Mouse (Mus musculus) left cerebral cortex, adult 2 months (tissue): ENCODE data around the gene Eps15l1. TPM values are rescaled to one million over a fixed set of nuclear protein-coding genes. Genes with fewer than 3 reads are reported as not detected.

Experiments
- DNase-seq, 2 experiments: peaks; one replicate each; pipeline ENCODE4 v3.0.0; 2021 to 2022; ENCODE audit warnings: low spot score in 2 of 2, mixed read lengths in 1 of 2; ENCODE audit errors: extremely low spot score in 1 of 2
- H3K27ac ChIP-seq: fragments of 200-600 bp; 2 replicates; pipeline ENCODE4 v1.8.1; 2022
- H3K4me3 ChIP-seq: fragments of 200-600 bp; 2 replicates; pipeline ENCODE4 v1.8.1; 2022
- CTCF ChIP-seq: fragments of 200-600 bp; IDR thresholded peaks from 2 replicates; pipeline ENCODE4 v1.8.1; 2022; ENCODE audit warnings: antibody characterized with exemption, mild to moderate bottlenecking, moderate library complexity
- intact Hi-C: fragments of 180-260 bp; cut with DNase I; formaldehyde crosslinking; loops from one replicate; pipeline ENCODE4 v1.15.1; 2025
- total RNA-seq, 2 experiments: library from RNA; stranded (reverse); gene quantifications; 2 replicates each; pipeline ENCODE4 v1.2.3; 2021

Eps15l1 gene
- total RNA-seq, 2 experiments from 2014 or later: 66.4 to 73.0 TPM

- no peak for TF ChIP-seq CTCF
- 0 out of 2 replicates have a peak overlapping the region, but pooled peaks have one; percentile 15 for H3K27ac ChIP-seq
- no peak for DNase-seq
- intact Hi-C loops: no loop called here
- H3K4me3 ChIP-seq: no peak overlapping the region
These were observed 77.5 kb downstream of the Eps15l1 start for GRCm38 (mm10) chr8:72343725-72344124.

DNA sequence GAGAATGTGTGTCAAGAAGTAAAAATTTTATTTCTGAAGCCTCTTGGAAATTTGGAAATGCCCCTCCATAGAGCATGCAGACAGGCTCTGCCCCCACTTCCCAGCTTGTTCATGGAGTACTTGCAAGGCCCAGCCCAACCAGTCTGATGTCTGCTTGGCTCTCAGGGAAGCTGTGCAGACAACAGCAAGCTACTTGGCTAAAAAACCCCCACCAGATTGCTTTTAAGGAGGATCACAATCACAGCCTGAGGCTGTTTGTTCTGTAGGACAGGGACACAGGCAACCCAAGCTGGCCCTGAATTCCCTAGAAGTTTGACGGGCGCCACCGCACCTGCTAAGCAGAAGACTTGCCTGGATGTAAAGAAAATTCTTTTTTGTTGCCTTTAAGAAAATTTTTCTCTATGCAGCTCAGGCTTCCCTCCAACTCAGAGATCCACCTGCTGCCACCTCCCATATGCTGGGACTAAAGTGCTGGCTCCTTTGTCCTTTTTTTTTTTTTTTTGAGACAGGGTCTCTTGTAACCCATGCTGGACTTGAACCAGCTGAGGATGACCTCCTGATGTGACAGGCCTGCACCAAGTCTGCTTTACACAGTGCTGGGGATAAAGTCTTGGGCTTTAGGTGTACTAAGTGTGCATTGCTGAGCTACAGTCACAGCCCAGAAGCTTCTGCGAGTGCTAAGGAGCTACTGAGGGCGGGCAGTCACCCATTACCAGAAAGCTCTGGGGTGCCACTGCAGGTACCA lies 78.5 kb downstream of the Eps15l1 start:
- H3K27ac ChIP-seq: 0 out of 2 replicates have a peak overlapping the region, but pooled peaks have one; percentile 24
- no peak overlapping the region for H3K4me3 ChIP-seq
- DNase-seq: no peak
- intact Hi-C loops: no loop called here
- no peak for TF ChIP-seq CTCF

GRCm38 (mm10) chr8:72337034-72337433 lies 84.2 kb downstream of the Eps15l1 start:
- intact Hi-C loops: no loop called here
- TF ChIP-seq CTCF: no peak
- no peak for DNase-seq
- Histone ChIP-seq H3K27ac (no peak overlapping the region), H3K4me3 (no peak overlapping the region)

DNA sequence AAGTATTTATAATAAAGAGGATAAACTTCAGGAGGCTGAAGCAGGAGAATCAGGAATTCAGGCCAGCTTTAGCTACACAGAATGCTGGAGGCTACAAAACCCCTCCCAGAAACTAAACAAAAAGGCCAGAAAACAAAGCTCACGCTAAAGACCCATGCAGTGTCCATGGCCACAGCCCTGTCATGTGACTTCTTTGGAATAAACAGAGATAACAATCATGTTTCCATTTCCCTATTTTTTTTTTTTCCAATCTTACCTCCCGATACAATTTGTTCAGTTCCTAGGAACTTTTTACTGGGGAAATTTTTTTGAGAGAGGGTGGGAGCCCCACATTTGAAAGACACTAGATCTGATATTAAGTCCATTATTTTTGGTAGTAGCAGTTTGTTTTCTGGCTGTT lies 85.0 kb downstream of the Eps15l1 start:
- H3K27ac ChIP-seq: no peak overlapping the region; the same call in 1 of the 2 replicates
- intact Hi-C loops: no loop called here
- DNase-seq: no peak

GRCm38 (mm10) chr8:72334144-72334641 lies 87.1 kb downstream of the Eps15l1 start:
- intact Hi-C loops: no loop called here
- no peak for TF ChIP-seq CTCF
- Histone ChIP-seq H3K4me3 (no peak overlapping the region), H3K27ac (peak overlapping the region; percentile 24; the same call in 1 of the 2 replicates)
- DNase-seq: no peak

More for the DNA sequence above, 85.0 kb downstream of the Eps15l1 start:
- H3K4me3 ChIP-seq: no peak overlapping the region
- TF ChIP-seq CTCF: no peak

- intact Hi-C loops: no loop called here
- DNase-seq: no peak
- no peak for TF ChIP-seq CTCF
- Histone ChIP-seq H3K4me3 (no peak overlapping the region), H3K27ac (peak overlapping the region; percentile 24; the same call in 1 of the 2 replicates)
These were observed 87.7 kb downstream of the Eps15l1 start for GRCm38 (mm10) chr8:72333429-72334143.

DNA sequence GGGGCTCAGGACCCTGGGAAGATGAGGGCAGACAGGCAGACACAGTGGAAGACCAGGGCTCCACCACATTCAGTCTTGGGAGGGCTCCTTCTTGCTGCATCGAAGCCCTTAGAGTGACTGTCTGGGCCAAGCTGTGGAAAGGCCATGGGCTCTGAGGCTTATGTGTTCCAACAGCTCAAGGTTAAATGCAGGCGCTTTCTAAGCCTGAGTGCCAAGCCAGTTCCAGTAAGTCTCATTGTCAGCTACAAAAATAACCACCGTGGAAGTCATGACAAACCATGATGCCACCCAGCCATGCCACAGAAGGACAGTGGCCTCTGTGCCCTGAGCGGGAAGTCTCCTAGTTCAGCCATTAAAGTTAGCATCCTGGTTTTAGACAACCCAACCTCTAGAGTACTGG lies 89.6 kb downstream of the Eps15l1 start:
- intact Hi-C loops: no loop called here
- no peak for TF ChIP-seq CTCF

DNA sequence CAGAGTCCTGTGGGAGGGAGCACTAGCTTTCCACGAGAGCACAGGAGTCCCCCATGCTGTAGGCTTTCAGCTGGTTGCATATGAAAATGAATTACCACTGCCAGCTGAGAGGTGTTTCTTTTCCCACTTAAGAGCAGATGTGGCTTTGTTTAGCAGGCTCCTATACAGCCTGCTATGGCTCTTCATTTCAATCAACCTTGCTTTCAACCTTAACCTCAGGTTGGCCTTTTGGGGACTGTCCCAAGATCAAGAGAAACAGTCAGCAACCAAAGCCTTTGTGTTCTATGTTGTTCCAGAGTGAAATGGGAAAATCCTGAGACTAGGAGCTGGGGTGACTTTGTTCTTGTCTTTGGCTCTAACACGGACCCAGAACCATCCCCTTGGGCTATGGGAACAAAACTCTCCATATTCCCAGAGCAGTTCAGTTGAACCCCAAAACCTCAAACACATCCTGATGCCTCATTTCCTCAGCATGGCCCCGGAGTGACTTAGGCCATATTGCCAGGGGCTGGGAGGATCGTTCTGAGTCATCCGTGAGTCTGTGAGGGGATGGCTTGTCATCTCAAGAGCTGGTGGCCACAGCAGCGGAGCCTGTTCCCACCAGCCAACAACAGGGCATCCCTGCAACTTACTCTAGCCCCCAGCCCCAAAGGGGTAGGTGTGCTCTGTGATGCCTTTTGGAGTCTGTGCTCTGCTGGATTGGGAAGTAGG lies 90.3 kb downstream of the Eps15l1 start:
- no peak for TF ChIP-seq CTCF
- Histone ChIP-seq H3K27ac (no peak overlapping the region), H3K4me3 (no peak overlapping the region)
- intact Hi-C loops: no loop called here
- no peak for DNase-seq

More for the DNA sequence above, 89.6 kb downstream of the Eps15l1 start:
- no peak for DNase-seq
- Histone ChIP-seq H3K27ac (no peak overlapping the region), H3K4me3 (no peak overlapping the region)

GRCm38 (mm10) chr8:72329116-72329515 lies 92.1 kb downstream of the Eps15l1 start:
- Histone ChIP-seq H3K4me3 (no peak overlapping the region), H3K27ac (no peak overlapping the region)
- DNase-seq: no peak
- intact Hi-C loops: no loop called here
- no peak for TF ChIP-seq CTCF

- TF ChIP-seq CTCF: no peak
- no peak for DNase-seq
- no peak overlapping the region for H3K27ac ChIP-seq
- no peak overlapping the region for H3K4me3 ChIP-seq
- intact Hi-C loops: no loop called here
These were observed 96.6 kb downstream of the Eps15l1 start for GRCm38 (mm10) chr8:72324708-72325107.

GRCm38 (mm10) chr8:72324036-72324706 lies 97.1 kb downstream of the Eps15l1 start:
- no peak for DNase-seq
- Histone ChIP-seq H3K4me3 (no peak overlapping the region), H3K27ac (peak overlapping the region; percentile 66; the same call in 1 of the 2 replicates)
- intact Hi-C loops: no loop called here
- TF ChIP-seq CTCF: no peak
